Mouse (Mus musculus) lung, postnatal 4 days (tissue): Measurements from ENCODE around the gene Zfp467.

Source experiments
- DNase-seq, 2 experiments: peaks; one replicate each; pipeline ENCODE4 v3.0.0; 2021

The Zfp467 gene

GRCm38 (mm10) chr6:48445181-48446101, at the start of gene Zfp467:
Zfp467 (minus strand) TSS chr6:48445825.
- DNase-seq, result peak; percentile 66 to 80

GRCm38 (mm10) chr6:48493136-48493730, 47.6 kb upstream of the Zfp467 start:
- DNase-seq, result peak in 1 of 2 experiments; percentile 14

GRCm38 (mm10) chr6:48491361-48491760, 45.7 kb upstream of the Zfp467 start:
- DNase-seq, result peak; percentile 18 to 42

GRCm38 (mm10) chr6:48489741-48490140, 44.1 kb upstream of the Zfp467 start:
- DNase-seq, result no peak

- peak; percentile 10 to 37 for DNase-seq
Measured at GRCm38 (mm10) chr6:48487747-48488725, 42.4 kb upstream of the Zfp467 start.

GRCm38 (mm10) chr6:48482501-48482900, 36.9 kb upstream of the Zfp467 start:
- DNase-seq, result no peak

- no peak for DNase-seq
Measured at GRCm38 (mm10) chr6:48478446-48478845, 32.8 kb upstream of the Zfp467 start.

- no peak for DNase-seq
Measured at GRCm38 (mm10) chr6:48470739-48471138, 25.1 kb upstream of the Zfp467 start.

- DNase-seq, result no peak
Measured at GRCm38 (mm10) chr6:48467490-48467889, 21.9 kb upstream of the Zfp467 start.

- DNase-seq, result no peak
Measured at GRCm38 (mm10) chr6:48466715-48467114, 21.1 kb upstream of the Zfp467 start.

GRCm38 (mm10) chr6:48464966-48465679, 19.5 kb upstream of the Zfp467 start:
- no peak for DNase-seq

GRCm38 (mm10) chr6:48452771-48453170, 7.1 kb upstream of the Zfp467 start:
- DNase-seq, result no peak

- DNase-seq, result no peak
Measured at GRCm38 (mm10) chr6:48452151-48452550, 6.5 kb upstream of the Zfp467 start.

GRCm38 (mm10) chr6:48448527-48448926, 2.9 kb upstream of the Zfp467 start:
- DNase-seq, result peak; percentile 28 to 50

- no peak for DNase-seq
Measured at GRCm38 (mm10) chr6:48447929-48448328, 2.3 kb upstream of the Zfp467 start, which contains the start of gene Sspo. Sspo (plus strand) TSS chr6:48448229.

GRCm38 (mm10) chr6:48446896-48447295, 1.3 kb upstream of the Zfp467 start:
- DNase-seq, result no peak

- no peak for DNase-seq
Measured at GRCm38 (mm10) chr6:48446256-48446655, 631 bp upstream of the Zfp467 start.

- peak in 1 of 2 experiments; percentile 69 for DNase-seq
Measured at GRCm38 (mm10) chr6:48444310-48445180, 1.1 kb downstream of the Zfp467 start.

- DNase-seq, result peak; percentile 98
Measured at GRCm38 (mm10) chr6:48443592-48444309, 1.9 kb downstream of the Zfp467 start.

- peak in 1 of 2 experiments; percentile 38 for DNase-seq
Measured at GRCm38 (mm10) chr6:48440306-48441014, 5.2 kb downstream of the Zfp467 start.
